Mouse (Mus musculus): ENCODE measurements around the gene Vmn2r52.
"Not testable (repeated sequence)": the region's sequence is repeated elsewhere in the genome, so short reads cannot be mapped to it uniquely, and the experiment has no call there.

Vmn2r52 gene

GRCm38 (mm10) chr7:10176473-10176872, at the start of gene Vmn2r52:
Gene Vmn2r52, minus strand, starts transcription at chr7:10176573.
- no peak for DNase-seq (ENCODE audit: low spot score in 2 of 2)

DNA sequence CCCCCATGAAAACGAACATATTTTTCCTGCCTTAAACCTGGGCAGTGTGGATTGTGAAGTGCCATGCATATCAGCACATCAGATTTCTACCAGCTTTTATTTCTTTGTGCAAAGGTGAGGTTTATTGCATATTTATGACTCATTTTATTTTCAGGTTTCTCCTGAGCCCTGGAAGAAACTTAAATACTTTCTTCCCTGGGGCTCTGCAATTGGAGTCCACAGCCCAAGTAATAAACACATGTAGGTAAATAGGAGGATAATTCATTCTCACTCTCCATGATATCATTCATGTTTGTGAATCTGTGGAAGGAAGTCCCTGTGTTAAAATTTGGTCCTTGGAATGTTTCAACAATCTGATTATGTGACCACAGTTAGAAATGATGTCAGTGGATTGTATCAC, 70.7 kb downstream of the Vmn2r52 start, which contains the start of gene Vmn2r51:
Gene Vmn2r51 (minus strand): TSS at position 101 of the 400 bp plus-strand sequence.
- DNase-seq (ENCODE audit: low spot score in 2 of 2) = not testable (repeated sequence)
